Mouse (Mus musculus): Measurements from ENCODE around the gene Sec24b. TPM values are rescaled to one million over a fixed set of nuclear protein-coding genes. Genes with fewer than 3 reads are reported as not detected.

Gene Sec24b
- total RNA-seq, 2 experiments from 2014 or later: 21.0 to 25.4 TPM

Other genes with a start within 250 kb of the Sec24b start
- not detected for gene Rrh, start 239.0 kb downstream of the Sec24b start, total RNA-seq (2021)
- 10 to 100 TPM; 14.7 to 17.5 TPM for gene Gar1, start 230.2 kb downstream of the Sec24b start, total RNA-seq (2021)
- under 1 TPM; 0.40 to 0.80 TPM for gene Cfi, start 225.7 kb downstream of the Sec24b start, total RNA-seq (2021)
- 10 to 100 TPM; 46.3 to 61.8 TPM for gene Pla2g12a, start 182.9 kb downstream of the Sec24b start, total RNA-seq (2021)
- gene Casp6, start 160.1 kb downstream of the Sec24b start, total RNA-seq (2021): 10 to 100 TPM; 11.3 to 12.6 TPM
- gene Mcub, start 91.3 kb downstream of the Sec24b start, total RNA-seq (2021): 1 to 10 TPM; 1.6 to 2.4 TPM
- under 1 TPM; 0.33 to 0.45 TPM for gene Col25a1, start 69.9 kb upstream of the Sec24b start, total RNA-seq (2021)